Mouse (Mus musculus) testis, adult 2 months (tissue): ENCODE data around the gene Erlin1. TPM values are rescaled to one million over a fixed set of nuclear protein-coding genes. Genes with fewer than 3 reads are reported as not detected.

Source experiments
- H3K27ac ChIP-seq: fragments of 200-500 bp; 2 replicates; pipeline ENCODE4 v1.5.1; 2012; ENCODE audit warnings: low read depth, low read length; ENCODE audit not compliant: control insufficient read depth, insufficient read depth
- H3K27me3 ChIP-seq: fragments of 200-500 bp; 2 replicates; pipeline ENCODE4 v1.6.1; 2012; ENCODE audit warnings: mild to moderate bottlenecking, low read length, moderate library complexity; ENCODE audit not compliant: control insufficient read depth, insufficient read depth
- H3K36me3 ChIP-seq: fragments of 200-500 bp; 2 replicates; pipeline ENCODE4 v1.6.1; 2012; ENCODE audit warnings: mild to moderate bottlenecking, low read length; ENCODE audit not compliant: control insufficient read depth, insufficient read depth
- H3K4me1 ChIP-seq: fragments of 200-500 bp; 2 replicates; pipeline ENCODE4 v1.6.1; 2012; ENCODE audit warnings: low read length; ENCODE audit not compliant: control insufficient read depth, insufficient read depth
- H3K4me3 ChIP-seq: fragments of 200-500 bp; 2 replicates; pipeline ENCODE4 v1.5.1; 2012; ENCODE audit warnings: low read depth, mild to moderate bottlenecking, low read length, moderate library complexity, mixed read lengths; ENCODE audit not compliant: control insufficient read depth
- CTCF ChIP-seq: fragments of 200-500 bp; IDR thresholded peaks from 2 replicates; pipeline ENCODE4 v1.5.1; 2012; ENCODE audit warnings: low read depth, mild to moderate bottlenecking, inconsistent platforms, low read length, moderate library complexity; ENCODE audit not compliant: control insufficient read depth, insufficient read depth, insufficient replicate concordance
- POLR2A ChIP-seq: fragments of 200-500 bp; IDR thresholded peaks from 2 replicates; pipeline ENCODE4 v1.6.1; 2012; ENCODE audit warnings: low read depth, mild to moderate bottlenecking, inconsistent platforms, low read length, moderate library complexity; ENCODE audit not compliant: control insufficient read depth
- polyA plus RNA-seq: library from polyadenylated mRNA; depleted of rRNA; stranded (reverse); fragments of >200 nt; gene quantifications from 2 replicates; pipeline ENCODE4 v1.2.3, GENCODE M21; 2012

The Erlin1 gene
- polyA plus RNA-seq, 1 experiment, result 27.8 TPM

GRCm38 (mm10) chr19:44042121-44042520, 27.5 kb downstream of the Erlin1 start:
- peaks cover 2% of the 10 kb centered on the region for H3K36me3 ChIP-seq
- no peak for TF ChIP-seq POLR2A
- TF ChIP-seq CTCF, result no peak

DNA sequence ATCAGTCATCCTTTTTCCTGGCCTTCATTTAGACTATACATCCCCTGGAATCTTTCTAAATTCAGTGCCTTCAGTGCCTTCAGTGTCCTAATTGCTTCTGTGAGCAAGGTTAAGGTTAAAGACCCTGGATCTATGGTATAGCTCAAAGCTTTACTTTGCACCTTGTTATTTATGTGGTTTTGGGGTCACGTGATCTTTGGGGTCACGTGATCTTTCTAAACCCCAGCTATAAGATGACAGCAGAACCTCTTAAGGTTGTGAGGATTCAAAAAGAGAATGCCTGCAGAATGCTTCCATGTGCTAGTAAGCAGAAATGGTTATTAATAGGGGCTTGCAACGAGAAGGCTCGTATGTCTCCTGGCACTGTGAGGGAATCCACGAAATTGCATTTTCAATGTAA, 36.2 kb downstream of the Erlin1 start:
- H3K27me3 ChIP-seq, result no peaks in the 10 kb centered on the region
- H3K36me3 ChIP-seq, result peaks cover 2% of the 10 kb centered on the region; the same call in 1 of the 2 replicates
- H3K27ac ChIP-seq, result no peak overlapping the region
- no peak overlapping the region for H3K4me3 ChIP-seq
- H3K4me1 ChIP-seq, result no peaks in the 10 kb centered on the region
- TF ChIP-seq CTCF, result no peak
- TF ChIP-seq POLR2A, result no peak

More at GRCm38 (mm10) chr19:44042121-44042520, 27.5 kb downstream of the Erlin1 start:
- Histone ChIP-seq H3K4me3 (no peak overlapping the region), H3K4me1 (no peaks in the 10 kb centered on the region), H3K27me3 (no peaks in the 10 kb centered on the region), H3K27ac (no peak overlapping the region)

DNA sequence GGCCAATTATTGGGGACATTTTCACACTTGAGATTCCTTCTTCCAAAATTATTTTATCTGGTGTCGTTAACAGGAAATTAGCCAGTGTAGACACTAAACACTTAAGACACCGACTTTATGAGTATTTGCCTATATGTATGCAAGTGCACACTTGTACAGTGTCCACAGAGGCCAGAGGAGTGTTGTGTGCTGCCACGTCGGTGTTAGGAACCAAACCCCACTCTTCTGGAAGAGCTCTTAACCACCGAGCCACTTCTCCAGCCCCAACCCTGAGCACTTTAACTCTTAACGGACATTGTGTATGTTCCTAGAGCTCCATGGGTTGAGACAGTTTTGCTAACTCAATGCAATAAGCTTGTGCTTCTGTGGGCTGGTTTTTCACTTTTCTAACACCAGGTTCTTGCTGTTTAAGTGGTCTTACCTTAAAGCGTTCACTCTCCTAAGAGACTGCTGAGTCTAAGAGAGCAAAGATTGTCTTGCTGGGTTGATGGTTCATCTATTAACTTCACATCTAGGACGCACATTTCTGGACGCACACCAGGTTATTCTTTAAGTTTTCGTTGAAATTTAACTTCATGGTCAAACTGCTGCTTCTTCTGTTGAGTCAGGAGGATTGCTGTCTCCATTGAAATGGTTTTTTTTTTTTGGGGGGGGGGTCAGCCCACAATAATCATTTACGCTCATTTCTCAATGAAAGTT, 37.4 kb downstream of the Erlin1 start:
- no peaks in the 10 kb centered on the region for H3K4me1 ChIP-seq
- peaks cover 2% of the 10 kb centered on the region; the same call in 1 of the 2 replicates for H3K36me3 ChIP-seq
- TF ChIP-seq CTCF (no peak), POLR2A (no peak)
- no peak overlapping the region for H3K27ac ChIP-seq
- no peaks in the 10 kb centered on the region for H3K27me3 ChIP-seq
- H3K4me3 ChIP-seq, result no peak overlapping the region

DNA sequence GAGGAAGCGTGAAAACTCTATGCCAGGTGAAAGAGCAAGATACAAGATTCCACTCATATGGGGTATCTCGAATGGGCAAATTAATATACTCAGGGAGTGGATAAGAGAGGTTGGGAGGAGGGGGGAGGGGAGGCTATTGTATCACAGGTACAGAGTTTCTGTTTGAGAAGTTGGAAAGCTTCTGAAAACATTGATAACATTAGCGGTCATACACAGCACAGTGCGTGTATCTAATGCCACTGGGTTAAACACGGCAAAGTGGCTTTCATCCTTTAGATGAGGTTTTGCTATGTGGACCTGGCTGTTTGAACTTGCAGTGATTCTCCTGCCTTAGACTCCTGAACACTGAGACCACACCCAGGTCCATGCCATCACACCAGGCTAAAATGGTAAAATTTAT, 39.6 kb downstream of the Erlin1 start:
- H3K27me3 ChIP-seq, result no peaks in the 10 kb centered on the region
- no peak for TF ChIP-seq POLR2A
- TF ChIP-seq CTCF, result no peak
- peaks cover 2% of the 10 kb centered on the region; the same call in 1 of the 2 replicates for H3K36me3 ChIP-seq
- no peak overlapping the region for H3K4me3 ChIP-seq
- no peak overlapping the region for H3K27ac ChIP-seq
- no peaks in the 10 kb centered on the region for H3K4me1 ChIP-seq

DNA sequence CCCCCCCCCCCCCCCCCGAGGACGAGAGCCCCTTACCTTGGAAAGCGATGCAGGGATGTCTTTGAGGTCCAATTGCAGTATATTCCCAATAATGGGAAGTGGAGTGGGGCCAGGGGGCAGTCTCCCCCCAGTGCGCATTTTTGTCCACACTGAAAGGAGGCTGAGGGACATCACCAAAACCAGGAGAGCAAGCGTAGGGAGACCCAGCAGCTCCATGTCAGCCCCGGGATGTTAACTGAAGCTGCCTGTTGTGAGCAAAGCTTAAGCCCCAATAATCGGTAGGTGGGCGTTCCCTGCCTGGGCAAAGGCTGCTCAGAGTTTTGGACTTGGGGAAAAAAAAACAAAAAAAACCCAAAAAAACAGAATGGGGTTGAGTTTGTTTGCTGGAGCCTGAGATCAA, 40.6 kb downstream of the Erlin1 start, which contains the start of gene Cyp2c23:
Gene Cyp2c23 (minus strand): TSS at position 237 of the 400 bp plus-strand sequence.
- no peaks in the 10 kb centered on the region for H3K4me1 ChIP-seq
- TF ChIP-seq CTCF, result no peak
- TF ChIP-seq POLR2A, result no peak
- H3K27me3 ChIP-seq, result no peaks in the 10 kb centered on the region
- H3K36me3 ChIP-seq, result no peaks in the 10 kb centered on the region; the same call in 1 of the 2 replicates
- no peak within 1 kb of the TSS for H3K27ac ChIP-seq
- H3K4me3 ChIP-seq, result no peak within 1 kb of the TSS

DNA sequence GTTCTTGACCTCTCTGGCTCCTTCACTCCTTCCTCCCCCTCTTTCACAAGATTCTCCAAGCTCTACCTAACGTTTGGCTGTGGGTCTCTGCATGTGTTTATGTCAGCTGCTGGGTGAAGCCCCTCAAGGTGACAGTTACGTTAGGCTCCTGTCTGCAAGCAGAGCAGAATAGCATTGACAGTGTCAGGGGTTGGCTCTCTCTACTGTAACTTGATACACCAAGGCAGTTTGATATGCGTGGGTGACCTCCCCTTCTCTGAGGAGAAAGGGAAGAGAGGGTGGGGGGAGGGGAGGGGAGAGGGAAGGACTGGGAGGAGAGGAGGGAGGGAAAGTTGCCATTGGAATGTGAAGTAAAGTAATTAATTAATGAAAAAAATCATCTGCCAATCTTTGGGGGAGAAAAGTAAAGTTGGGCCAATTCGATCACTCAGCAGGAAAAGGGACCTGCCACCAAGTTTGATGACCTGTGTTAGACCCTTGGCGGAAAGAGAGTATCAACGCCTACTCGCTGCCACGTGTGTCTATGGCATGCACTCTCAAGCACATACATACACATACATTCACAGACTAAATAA, 42.5 kb downstream of the Erlin1 start:
- no peak for TF ChIP-seq CTCF
- Histone ChIP-seq H3K27me3 (no peaks in the 10 kb centered on the region), H3K27ac (no peak overlapping the region), H3K4me3 (no peak overlapping the region), H3K4me1 (no peaks in the 10 kb centered on the region), H3K36me3 (no peaks in the 10 kb centered on the region; the same call in 1 of the 2 replicates)

DNA sequence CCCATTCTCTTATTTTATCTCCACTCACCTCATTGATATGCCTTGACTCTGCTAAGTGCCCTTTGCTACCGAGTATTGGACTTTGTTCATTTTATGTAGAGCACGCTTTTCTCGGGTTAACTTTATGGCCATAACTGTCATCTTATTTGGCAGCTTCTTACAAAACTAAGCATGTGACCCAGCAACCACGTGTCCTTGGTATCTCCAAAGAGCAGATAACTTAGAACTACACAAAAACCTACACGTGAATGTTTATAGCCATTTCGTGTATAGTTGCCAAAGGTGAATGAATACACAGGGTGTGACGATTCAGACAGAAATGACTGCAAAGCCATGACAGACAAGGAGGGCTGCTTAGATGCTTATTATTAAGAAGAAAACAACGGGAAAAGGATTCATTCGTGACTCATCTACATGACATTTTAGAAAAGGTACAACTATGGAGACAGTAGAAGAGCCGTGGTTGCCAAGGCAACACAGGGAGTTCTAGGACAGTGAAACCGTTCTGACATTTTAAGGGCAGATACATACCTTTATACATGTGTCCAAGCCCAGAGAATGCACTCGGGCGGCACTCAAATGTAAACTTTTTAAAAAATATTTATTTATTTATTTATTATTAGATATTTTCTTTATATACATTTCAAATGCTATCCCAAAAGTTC, 44.5 kb downstream of the Erlin1 start:
- H3K4me1 ChIP-seq, result no peaks in the 10 kb centered on the region
- no peak overlapping the region for H3K4me3 ChIP-seq
- H3K27me3 ChIP-seq, result no peaks in the 10 kb centered on the region
- no peak for TF ChIP-seq CTCF
- TF ChIP-seq POLR2A, result no peak
- H3K27ac ChIP-seq, result no peak overlapping the region
- no peaks in the 10 kb centered on the region for H3K36me3 ChIP-seq
